Mouse (Mus musculus) cerebral cortex, adult 2 months (tissue): ENCODE results near the gene Larp1.

Experiments used
- WGBS: fragments of 180-500 bp; shearing (Covaris S2); methylation state at CpG from one replicate; pipeline ENCODE4 v1.1.7; 2018; 5-methylcytosine and 5-hydroxymethylcytosine counted together

Larp1 gene

DNA sequence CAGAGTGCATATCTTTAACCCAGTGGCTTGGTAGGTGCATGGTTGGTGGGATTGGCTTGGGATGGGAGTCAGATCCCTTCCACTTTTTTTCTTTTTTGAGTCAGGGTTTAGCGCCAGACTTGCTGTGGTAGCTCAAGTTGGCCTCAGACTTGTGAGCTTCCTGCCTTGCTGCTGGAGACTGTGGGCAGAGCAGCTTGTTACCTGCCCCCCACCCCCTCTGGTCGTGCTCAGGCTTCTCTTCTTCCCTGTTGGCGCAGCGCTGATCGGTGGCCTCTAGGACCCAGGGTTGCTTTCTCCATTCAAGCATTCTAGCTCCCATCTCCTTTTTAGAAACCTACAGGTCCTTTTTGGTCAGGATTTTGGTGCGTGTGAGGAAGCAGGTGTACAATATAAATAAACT is 22.3 kb downstream of the Larp1 start:
- WGBS, result 55% methylated on average over 6 of the region's 6 CpGs

- 45% methylated on average over 3 of the region's 3 CpGs for WGBS
These were observed 24.8 kb downstream of the Larp1 start for GRCm38 (mm10) chr11:58033635-58034034.

DNA sequence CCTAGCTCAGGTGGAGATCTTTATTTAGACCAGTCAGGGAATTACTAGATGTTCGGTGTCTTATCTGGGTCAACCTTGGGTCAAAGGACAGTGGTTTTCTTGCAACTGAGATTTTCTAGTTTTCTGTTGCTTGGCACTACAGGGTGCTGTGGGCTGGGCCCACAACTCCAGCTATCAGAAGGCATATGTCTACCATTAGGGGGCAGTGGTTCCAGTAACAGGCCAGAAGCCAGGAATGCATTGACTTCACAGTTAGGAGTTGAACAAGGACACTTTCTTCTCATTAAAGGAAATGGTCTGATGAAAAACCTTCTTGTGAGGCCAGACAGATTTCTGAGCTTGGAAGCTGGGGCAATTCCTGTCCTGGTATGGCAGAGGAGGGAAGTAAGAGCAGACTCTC is 30.2 kb downstream of the Larp1 start:
- WGBS, result 67% methylated on average over 1 of the region's 1 CpGs

DNA sequence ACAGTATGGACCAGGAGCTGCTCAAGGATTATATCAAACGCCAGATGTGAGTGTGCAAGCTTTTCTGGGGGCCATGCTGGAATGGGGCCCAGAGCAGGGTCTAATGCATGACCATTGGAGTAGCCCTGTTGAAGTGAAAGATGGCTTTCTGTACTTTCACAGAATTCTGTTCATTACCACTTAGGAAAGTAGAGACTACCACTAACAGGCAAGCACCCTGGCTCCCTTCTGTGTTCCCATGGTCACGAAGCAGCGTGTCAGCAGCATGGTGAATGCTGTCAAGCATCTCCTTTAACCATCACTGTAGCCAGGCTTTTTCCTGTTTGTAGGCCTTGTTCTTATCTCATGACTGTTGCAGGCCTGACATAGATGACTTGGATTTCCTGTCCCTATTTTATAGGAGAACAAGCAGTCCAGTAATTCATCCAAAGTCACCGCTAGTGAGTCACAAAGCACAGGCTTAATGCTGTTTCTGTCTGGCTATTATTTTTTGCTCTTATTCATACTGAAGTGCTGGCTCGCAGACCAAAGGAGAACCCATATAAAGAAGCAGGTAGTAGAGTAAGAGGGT is 34.1 kb downstream of the Larp1 start:
- WGBS, result 75% methylated on average over 5 of the region's 5 CpGs

DNA sequence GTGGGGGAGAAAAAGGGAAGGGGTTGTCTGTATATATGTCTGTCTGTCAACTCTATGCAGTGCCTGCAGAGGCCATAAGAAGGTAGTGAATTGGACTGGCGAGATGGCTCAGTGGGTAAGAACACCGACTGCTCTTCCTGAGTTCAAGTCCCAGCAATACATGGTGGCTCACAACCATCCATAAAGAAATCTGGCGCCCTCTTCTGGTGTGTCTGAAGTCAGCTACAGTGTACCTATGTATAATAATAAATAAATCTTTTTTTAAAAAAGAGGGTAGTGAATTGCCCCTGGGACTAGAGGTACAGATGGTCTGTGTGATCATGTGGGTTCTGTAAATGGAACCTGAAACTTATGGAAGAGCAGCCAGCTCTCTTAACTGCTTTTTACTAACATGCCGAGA is 37.6 kb downstream of the Larp1 start:
- WGBS, result 68% methylated on average over 4 of the region's 4 CpGs

- WGBS, result 22% methylated on average over 6 of the region's 6 CpGs
These were observed 48.6 kb downstream of the Larp1 start for GRCm38 (mm10) chr11:58057455-58057854.

DNA sequence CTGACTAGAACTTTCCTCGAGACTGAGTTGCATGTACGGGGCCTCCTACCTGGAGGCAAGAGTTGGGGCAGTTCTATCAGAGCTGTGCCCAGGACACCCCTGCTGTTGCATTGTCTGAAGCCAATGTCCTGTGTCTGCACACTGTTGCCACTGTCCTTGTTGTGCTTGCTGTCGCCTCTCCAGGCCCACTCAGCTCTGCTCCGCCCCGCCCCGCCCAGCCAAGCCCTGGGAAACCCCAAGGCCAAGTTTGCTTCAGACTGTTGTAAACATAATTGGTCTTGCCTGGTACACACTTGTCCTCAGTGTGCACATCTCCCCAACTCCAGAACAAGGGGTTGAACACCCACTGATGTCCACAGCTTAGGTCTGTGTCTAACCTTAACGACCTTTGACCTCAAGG is 50.9 kb downstream of the Larp1 start:
- WGBS, result 85% methylated on average over 7 of the region's 7 CpGs

GRCm38 (mm10) chr11:58061218-58061617 is 52.4 kb downstream of the Larp1 start:
- WGBS, result 83% methylated on average over 4 of the region's 4 CpGs

DNA sequence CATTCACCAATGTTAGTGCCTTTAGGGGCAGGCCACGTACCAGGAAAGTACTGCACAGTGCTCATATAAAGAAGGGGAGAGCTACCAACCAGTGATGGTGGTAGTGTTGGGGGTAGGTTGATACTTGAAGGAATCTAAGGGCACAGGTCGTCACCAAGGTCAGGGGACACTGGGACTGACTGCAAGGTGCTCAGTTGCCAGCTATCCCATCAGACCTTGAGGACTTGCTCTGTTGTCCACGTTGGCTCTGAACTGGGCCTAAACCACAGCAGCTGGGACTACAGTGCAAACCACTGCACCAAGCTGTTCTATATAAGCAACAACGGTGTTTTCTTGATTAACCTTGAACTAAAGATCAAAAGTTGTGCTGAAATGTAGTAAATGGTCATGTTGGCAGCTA is 53.7 kb downstream of the Larp1 start:
- WGBS, result 86% methylated on average over 4 of the region's 4 CpGs

DNA sequence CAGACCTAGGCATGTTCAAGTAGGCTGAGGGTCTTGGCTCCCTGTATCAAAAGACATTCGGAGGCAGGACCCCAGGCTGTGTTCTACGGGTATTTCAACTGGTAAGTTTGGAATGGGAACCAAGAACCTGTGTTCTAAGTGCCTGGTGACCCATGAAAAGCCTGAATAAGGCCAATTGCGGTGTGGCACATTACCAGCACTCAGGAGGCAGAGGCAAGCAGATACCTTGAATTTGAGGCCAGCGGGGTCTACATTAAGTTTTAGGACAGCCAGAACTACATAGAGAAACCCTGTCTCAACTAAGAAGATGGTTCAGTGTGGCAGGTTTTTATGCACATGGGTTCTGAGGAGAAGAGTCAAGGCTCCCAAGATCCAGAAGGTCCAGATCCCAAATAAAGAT is 56.2 kb downstream of the Larp1 start:
- 82% methylated on average over 4 of the region's 4 CpGs for WGBS

DNA sequence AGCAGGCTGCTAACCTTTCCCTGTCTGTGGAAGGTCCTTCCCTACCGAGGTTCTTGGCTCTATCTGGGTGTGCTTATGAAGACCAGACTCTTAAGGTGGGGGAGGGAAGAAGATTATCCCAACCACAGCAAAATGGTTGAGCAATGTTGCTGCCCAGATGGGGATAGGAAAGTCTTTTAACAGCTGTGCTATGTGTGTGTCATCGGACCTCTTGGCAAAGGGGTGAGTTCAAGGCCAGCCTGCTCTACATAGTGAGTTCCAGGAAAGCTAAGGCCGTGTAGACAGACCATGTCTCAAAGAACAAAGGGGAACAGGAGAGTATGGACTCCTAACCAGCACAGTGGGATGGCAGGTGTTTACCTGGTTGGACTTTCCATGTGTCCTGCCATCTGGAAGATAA is 64.1 kb downstream of the Larp1 start:
- WGBS, result 88% methylated on average over 3 of the region's 3 CpGs

DNA sequence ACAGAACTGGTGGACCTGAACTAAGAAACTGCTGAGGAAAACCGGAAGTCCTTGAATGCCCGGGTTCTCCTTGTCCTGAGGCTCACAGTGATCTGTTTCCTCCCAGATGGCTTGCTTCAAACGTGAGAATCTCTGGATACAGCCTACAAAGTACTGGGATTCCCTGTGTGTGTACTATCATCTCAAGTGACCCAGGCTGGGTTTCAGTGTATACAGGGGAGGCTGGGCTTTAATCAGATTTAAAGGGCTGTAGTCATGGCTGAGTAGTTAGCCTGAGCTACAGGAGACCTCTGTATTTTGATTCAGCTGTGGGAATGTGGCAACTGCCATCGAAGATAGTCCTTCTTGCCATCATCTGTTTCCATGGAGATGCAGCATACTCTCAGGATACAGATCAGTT is 68.4 kb downstream of the Larp1 start:
- WGBS, result 46% methylated on average over 4 of the region's 4 CpGs

GRCm38 (mm10) chr11:58081716-58082115 is 72.9 kb downstream of the Larp1 start:
- whole genome bisulfite sequencing, result 89% methylated on average over 6 of the region's 6 CpGs

DNA sequence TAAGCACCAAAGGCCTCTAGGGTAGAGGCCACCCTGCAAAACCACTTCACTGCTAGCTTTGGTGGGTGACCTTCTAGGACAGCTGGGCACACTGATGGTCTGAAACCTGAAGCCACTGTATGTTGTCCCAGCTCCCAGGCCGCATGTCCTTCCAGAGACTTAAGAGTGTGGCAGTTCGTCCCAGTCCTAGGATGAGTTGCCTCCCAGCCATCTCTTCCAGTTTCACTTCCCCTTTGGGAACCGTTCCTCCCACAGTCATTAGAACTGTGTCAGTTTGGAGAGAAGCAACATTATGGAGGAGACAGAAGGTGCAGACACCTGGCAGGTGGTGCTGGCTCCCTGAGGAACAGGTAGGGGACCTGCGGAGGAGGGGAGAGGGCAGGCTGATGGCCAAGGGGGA is 83.7 kb downstream of the Larp1 start:
- WGBS, result 56% methylated on average over 4 of the region's 4 CpGs

GRCm38 (mm10) chr11:58093021-58093528 is 84.2 kb downstream of the Larp1 start, which contains the start of gene Gm12248:
Gm12248 (minus strand) TSS chr11:58093134.
- 32% methylated on average over 12 of the region's 12 CpGs for WGBS

- WGBS, result 87% methylated on average over 4 of the region's 4 CpGs
These were observed 85.9 kb downstream of the Larp1 start for GRCm38 (mm10) chr11:58094766-58095165.

DNA sequence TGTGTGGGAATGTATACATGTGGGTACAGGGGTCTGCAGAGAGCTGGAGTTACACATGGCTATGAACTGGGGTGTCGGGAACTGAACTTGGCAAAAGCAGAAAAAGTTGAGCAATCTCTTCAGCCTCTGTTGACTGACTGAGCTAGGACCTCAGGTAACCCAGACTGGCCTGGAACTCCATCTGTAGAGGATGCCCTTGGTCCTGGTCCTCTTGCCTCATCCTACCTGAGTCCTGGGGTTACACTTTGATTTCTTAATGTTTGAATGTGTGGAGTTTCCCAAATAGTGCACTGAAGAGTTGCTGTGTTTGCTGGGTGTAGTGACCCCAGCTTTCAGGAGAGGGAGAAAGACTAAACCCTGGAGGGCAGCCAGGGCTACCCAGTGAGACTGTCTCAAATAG is 86.7 kb downstream of the Larp1 start:
- WGBS, result 100% methylated on average over 1 of the region's 1 CpGs

DNA sequence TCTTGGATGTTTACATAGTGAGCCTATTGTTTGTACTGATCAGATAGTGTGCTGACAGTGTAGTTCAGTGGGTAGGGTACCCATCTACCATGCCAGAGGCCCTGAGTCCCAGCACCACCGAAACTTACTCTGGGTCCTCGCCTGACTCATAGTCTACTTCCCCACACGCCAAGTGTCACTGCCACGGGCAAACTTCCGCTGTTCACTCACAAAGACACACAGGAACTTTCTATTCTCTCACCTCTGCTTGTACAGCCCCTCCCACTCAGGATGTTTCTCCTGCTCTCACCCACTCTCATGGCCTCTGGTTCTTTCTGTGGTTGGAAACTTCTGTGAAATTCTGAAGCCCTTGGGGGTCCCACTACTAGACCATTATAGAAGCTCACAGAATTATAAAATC is 87.3 kb downstream of the Larp1 start:
- WGBS, result 82% methylated on average over 5 of the region's 5 CpGs

DNA sequence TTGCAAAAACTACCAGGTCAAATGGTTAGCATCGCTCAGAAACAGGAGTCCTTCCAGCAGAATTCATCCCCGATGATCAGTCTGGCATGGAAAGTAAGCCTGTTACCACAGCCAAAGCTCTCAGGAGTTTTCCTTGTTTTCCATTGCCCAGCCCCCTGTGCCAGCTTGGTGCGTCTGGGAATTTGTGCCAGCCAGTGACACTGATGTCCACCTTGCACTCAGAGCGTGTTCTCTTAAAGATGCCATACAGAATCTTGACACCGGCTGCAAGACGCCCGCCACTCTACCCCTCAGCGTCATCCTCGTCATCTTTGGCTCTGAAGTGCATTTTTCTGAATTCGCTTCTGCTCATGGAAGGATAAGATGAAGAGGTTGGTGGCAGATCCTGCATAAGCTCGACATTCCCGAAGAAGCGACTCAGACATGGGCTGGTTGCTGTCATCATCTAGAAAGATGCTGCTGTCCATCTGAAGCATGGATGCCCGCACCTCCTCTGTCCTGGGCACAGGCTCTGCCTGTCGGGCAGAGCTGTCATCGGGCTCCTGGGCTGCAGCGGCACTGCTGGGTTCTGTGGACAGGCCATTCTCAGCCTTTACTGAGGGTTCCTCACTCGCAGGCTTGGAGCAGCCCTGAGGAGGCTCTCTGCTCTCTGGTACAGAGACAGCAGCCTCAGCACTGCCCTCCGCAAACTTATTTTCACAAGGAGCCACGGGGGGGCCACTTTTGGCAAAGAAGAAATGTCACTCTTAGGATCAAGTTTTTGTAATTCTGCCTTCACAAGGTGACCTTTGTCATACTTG is 88.2 kb downstream of the Larp1 start:
- WGBS, result 23% methylated on average over 20 of the region's 20 CpGs

GRCm38 (mm10) chr11:58097621-58098365 is 88.9 kb downstream of the Larp1 start:
- 3% methylated on average over 36 of the region's 38 CpGs for WGBS

DNA sequence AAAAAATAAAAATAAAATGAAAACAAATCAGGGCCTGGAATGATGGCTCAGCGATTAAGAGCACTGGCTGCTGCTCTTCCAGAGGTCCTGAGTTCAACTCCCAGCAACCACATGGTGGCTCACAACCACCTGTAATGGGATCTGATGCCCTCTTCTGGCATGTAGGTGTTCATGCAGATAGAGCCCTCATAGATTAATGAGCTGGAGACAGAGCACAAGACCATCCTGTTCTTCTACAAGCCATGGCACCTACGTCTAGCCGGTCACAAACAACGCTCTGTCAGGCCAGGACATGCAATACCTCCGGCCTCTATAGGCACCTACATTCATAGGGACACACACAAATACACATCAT is 89.5 kb downstream of the Larp1 start:
- 79% methylated on average over 5 of the region's 5 CpGs for WGBS

- 99% methylated on average over 2 of the region's 2 CpGs for WGBS
These were observed 91.1 kb downstream of the Larp1 start for GRCm38 (mm10) chr11:58100006-58100405.
